Mouse (Mus musculus) E14TG2a.4 (cell line): ENCODE measurements around the gene Pcolce2.
"Not testable (repeated sequence)": the region's sequence is repeated elsewhere in the genome, so short reads cannot be mapped to it uniquely, and the experiment has no call there.

Experiments
- H3K27me3 ChIP-seq: 2 replicates; pipeline ENCODE4 v1.6.1; 2014; ENCODE audit warnings: low read length, control low read depth; ENCODE audit not compliant: insufficient read depth
- H3K36me3 ChIP-seq: 2 replicates; pipeline ENCODE4 v1.6.1; 2014; ENCODE audit warnings: low read length, control low read depth; ENCODE audit not compliant: insufficient read depth
- H3K4me1 ChIP-seq: replicated peaks from 2 replicates; pipeline ENCODE4 v1.6.1; 2014; ENCODE audit warnings: low read depth, low read length, control low read depth
- H3K4me3 ChIP-seq: replicated peaks from 2 replicates; pipeline ENCODE4 v1.5.1; 2014; ENCODE audit warnings: mild to moderate bottlenecking, low read length
- H3K9me3 ChIP-seq: 2 replicates; pipeline ENCODE4 v1.6.1; 2014; ENCODE audit warnings: low read length, control low read depth
- CTCF ChIP-seq: conservative IDR thresholded peaks from 2 replicates; pipeline ENCODE4 v1.5.1; 2014; ENCODE audit warnings: low read length
- NANOG ChIP-seq: IDR thresholded peaks from 2 replicates; pipeline ENCODE4 v1.6.1; 2014; ENCODE audit warnings: borderline replicate concordance, low read length, mixed read lengths
- POU5F1 ChIP-seq: IDR thresholded peaks from 2 replicates; pipeline ENCODE4 v1.6.1; 2014; ENCODE audit warnings: low read length, borderline replicate concordance

Gene Pcolce2

DNA sequence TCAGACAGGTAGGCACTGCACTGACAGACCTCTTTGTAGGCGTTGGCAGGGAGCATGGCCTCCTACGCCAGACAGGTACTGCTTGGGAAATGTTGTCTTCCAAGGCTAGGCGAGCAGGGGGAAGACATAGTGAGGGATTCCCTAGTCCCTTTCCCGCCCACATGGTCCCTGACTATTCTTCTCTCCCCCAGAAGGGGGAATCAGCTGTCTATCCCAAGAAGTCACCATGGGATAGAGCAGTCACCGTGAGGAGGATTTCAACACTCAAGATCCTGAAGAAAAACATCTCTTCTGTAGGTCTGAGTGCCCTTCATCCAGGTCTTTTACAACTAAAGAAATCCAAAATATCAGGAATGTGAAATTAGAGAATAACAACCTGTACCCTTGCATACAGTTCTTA, 30.2 kb upstream of the Pcolce2 start:
- no peak for TF ChIP-seq POU5F1
- TF ChIP-seq CTCF, result 0 out of 2 replicates have a peak, but pooled peaks have one; percentile 9
- Histone ChIP-seq H3K4me3 (no peak overlapping the region), H3K4me1 (peaks cover 46% of the 10 kb centered on the region), H3K9me3 (no peaks in the 10 kb centered on the region), H3K36me3 (no peaks in the 10 kb centered on the region), H3K27me3 (peaks cover 11% of the 10 kb centered on the region)

DNA sequence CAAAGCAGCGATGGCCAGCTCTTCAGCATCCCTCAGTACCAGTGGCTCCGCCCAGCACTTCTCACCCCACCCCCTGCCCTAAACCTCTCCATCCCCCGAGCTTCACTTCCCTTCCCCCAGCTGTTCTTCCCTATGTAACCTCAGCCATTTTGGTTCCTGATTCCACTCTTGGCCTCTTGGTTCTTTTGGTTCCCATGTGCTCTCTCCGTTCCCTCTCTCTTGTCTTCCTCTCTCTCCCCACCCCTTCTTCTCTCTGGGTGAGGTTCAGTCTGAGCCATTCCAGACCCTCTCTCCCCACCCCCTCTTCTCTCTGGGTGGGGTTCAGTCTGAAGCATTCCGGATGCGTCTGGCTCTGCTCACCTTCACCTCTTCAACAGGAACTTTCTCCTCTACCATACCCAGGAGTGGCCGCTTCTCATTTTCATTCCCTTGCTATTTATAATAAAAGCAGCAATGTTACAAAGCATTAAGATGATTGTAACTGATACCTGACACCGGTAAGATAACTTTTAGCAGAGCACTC, 25.1 kb upstream of the Pcolce2 start:
- Histone ChIP-seq H3K27me3 (no peaks in the 10 kb centered on the region), H3K4me3 (peak overlapping the region; percentile 57), H3K9me3 (no peaks in the 10 kb centered on the region), H3K4me1 (peaks cover 86% of the 10 kb centered on the region), H3K36me3 (no peaks in the 10 kb centered on the region)
- TF ChIP-seq POU5F1 (no peak), NANOG (no peak), CTCF (no peak)

- H3K4me3 ChIP-seq, result peak overlapping the region; percentile 57; the same call in 1 of the 2 replicates
- H3K27me3 ChIP-seq, result 0 out of 2 replicates have a peak, but pooled peaks cover 2% of the 10 kb centered on the region
- no peaks in the 10 kb centered on the region for H3K36me3 ChIP-seq
- peaks cover 84% of the 10 kb centered on the region for H3K4me1 ChIP-seq
- TF ChIP-seq POU5F1 (no peak), CTCF (no peak), NANOG (peak; percentile 15; the same call in 1 of the 2 replicates)
- H3K9me3 ChIP-seq, result no peaks in the 10 kb centered on the region
Observed at GRCm38 (mm10) chr9:95613426-95614127, 23.8 kb upstream of the Pcolce2 start.

- Histone ChIP-seq H3K4me3 (peak overlapping the region; percentile 26; the same call in 1 of the 2 replicates), H3K4me1 (peaks cover 69% of the 10 kb centered on the region), H3K36me3 (no peaks in the 10 kb centered on the region), H3K27me3 (0 out of 2 replicates have a peak, but pooled peaks cover 4% of the 10 kb centered on the region), H3K9me3 (no peaks in the 10 kb centered on the region)
- no peak for TF ChIP-seq POU5F1
- no peak for TF ChIP-seq CTCF
- TF ChIP-seq NANOG, result no peak
Observed at GRCm38 (mm10) chr9:95614861-95615615, 22.4 kb upstream of the Pcolce2 start.

GRCm38 (mm10) chr9:95615961-95616360, 21.4 kb upstream of the Pcolce2 start:
- no peak overlapping the region for H3K4me3 ChIP-seq
- H3K9me3 ChIP-seq, result no peaks in the 10 kb centered on the region
- H3K36me3 ChIP-seq, result no peaks in the 10 kb centered on the region
- 0 out of 2 replicates have a peak, but pooled peaks cover 4% of the 10 kb centered on the region for H3K27me3 ChIP-seq
- TF ChIP-seq CTCF, result no peak
- no peak for TF ChIP-seq POU5F1
- TF ChIP-seq NANOG, result no peak
- H3K4me1 ChIP-seq, result peaks cover 60% of the 10 kb centered on the region

DNA sequence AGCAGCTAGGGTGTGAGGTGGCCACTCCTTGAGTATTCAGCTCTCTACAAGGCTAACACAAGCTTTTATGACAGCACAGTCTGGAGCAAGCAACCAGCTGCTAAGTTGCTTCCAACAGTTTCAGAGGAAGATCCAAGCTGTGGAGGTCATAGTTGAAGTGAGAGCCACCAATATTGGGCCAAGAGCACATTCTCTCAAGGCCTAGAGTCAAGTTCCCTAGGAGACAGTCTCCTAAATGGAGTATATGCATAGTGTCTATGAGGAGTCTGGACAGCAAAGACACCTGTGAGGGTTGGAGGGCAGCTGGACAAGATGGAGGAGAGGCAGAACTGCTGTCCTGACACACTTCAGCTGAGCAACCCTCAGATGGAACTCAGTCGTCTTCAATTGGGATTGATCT, 18.8 kb upstream of the Pcolce2 start:
- Histone ChIP-seq H3K9me3 (peaks cover 5% of the 10 kb centered on the region; the same call in 1 of the 2 replicates), H3K27me3 (0 out of 2 replicates have a peak, but pooled peaks cover 4% of the 10 kb centered on the region), H3K4me1 (peaks cover 35% of the 10 kb centered on the region), H3K36me3 (no peaks in the 10 kb centered on the region), H3K4me3 (no peak overlapping the region)
- TF ChIP-seq NANOG (no peak), CTCF (no peak), POU5F1 (no peak)

- Histone ChIP-seq H3K4me3 (no peak overlapping the region), H3K27me3 (0 out of 2 replicates have a peak, but pooled peaks cover 2% of the 10 kb centered on the region), H3K4me1 (0 out of 2 replicates have a peak, but pooled peaks cover 3% of the 10 kb centered on the region), H3K9me3 (peaks cover 8% of the 10 kb centered on the region), H3K36me3 (no peaks in the 10 kb centered on the region)
- TF ChIP-seq CTCF (no peak), POU5F1 (no peak), NANOG (no peak)
Observed at GRCm38 (mm10) chr9:95624072-95624471, 13.3 kb upstream of the Pcolce2 start.

GRCm38 (mm10) chr9:95628439-95628948, 8.9 kb upstream of the Pcolce2 start:
- Histone ChIP-seq H3K9me3 (peaks cover 6% of the 10 kb centered on the region; the same call in 1 of the 2 replicates), H3K36me3 (no peaks in the 10 kb centered on the region), H3K27me3 (0 out of 2 replicates have a peak, but pooled peaks cover 2% of the 10 kb centered on the region), H3K4me1 (peaks cover 3% of the 10 kb centered on the region; the same call in 1 of the 2 replicates), H3K4me3 (no peak overlapping the region)
- TF ChIP-seq NANOG (no peak), CTCF (no peak), POU5F1 (no peak)

GRCm38 (mm10) chr9:95629561-95629960, 7.8 kb upstream of the Pcolce2 start:
- H3K27me3 ChIP-seq, H3K9me3 ChIP-seq, H3K4me3 ChIP-seq, H3K36me3 ChIP-seq, H3K4me1 ChIP-seq: not testable (repeated sequence)
